Mouse (Mus musculus) mesoderm, embryonic 11.5 days (tissue): ENCODE data around the gene Prss12.

Experiments used
- DNase-seq: peaks from one replicate; pipeline ENCODE4 v3.0.0-alpha.2; 2012; ENCODE audit warnings: low read depth, low spot score

The Prss12 gene

GRCm38 (mm10) chr3:123527806-123528507 lies 81.2 kb downstream of the Prss12 start:
- no peak for DNase-seq

- DNase-seq: no peak
Measured at GRCm38 (mm10) chr3:123531124-123531523, 84.4 kb downstream of the Prss12 start.

- DNase-seq: no peak
Measured at GRCm38 (mm10) chr3:123537279-123537678, 90.6 kb downstream of the Prss12 start.

GRCm38 (mm10) chr3:123543585-123544304 lies 97.0 kb downstream of the Prss12 start:
- DNase-seq: no peak

- no peak for DNase-seq
Measured at GRCm38 (mm10) chr3:123550487-123550886, 103.8 kb downstream of the Prss12 start.

- no peak for DNase-seq
Measured at GRCm38 (mm10) chr3:123553872-123554271, 107.2 kb downstream of the Prss12 start.

- no peak for DNase-seq
Measured at GRCm38 (mm10) chr3:123555254-123555865, 108.6 kb downstream of the Prss12 start.
